Mouse (Mus musculus): ENCODE data around the gene Dusp7. TPM values are rescaled to one million over a fixed set of nuclear protein-coding genes. Genes with fewer than 3 reads are reported as not detected.
A peak's percentile ranks its signal among the peaks of the same experiment; 100 is the strongest.

The Dusp7 gene
- polyA plus RNA-seq, 1 experiment from 2014 or later = 16.2 TPM

GRCm38 (mm10) chr9:106386181-106386864, 17.9 kb downstream of the Dusp7 start:
- Histone ChIP-seq H3K4me2 (ENCODE audit: low read length) (no peak overlapping the region), H3K4me1 (ENCODE audit: control insufficient read depth, insufficient read depth, low read length) (peaks cover 16% of the 10 kb centered on the region), H3K4me3 (replicated peaks; ENCODE audit: low read depth, low read length) (no peak overlapping the region), H3K27me3 (ENCODE audit: control insufficient read depth, insufficient read depth, low read length) (no peaks in the 10 kb centered on the region), H3K9ac (replicated peaks; ENCODE audit: low read length) (no peak overlapping the region), H3K27ac (replicated peaks; ENCODE audit: low read depth, low read length) (no peak overlapping the region), H3K36me3 (ENCODE audit: control insufficient read depth, insufficient read depth, low read length) (no peaks in the 10 kb centered on the region), H3K9me3 (ENCODE audit: control insufficient read depth, low read length) (no peaks in the 10 kb centered on the region)
- DNase-seq = no peak
- WGBS = 90% methylated on average over 12 of the region's 12 CpGs
- no peak for ATAC-seq (ENCODE audit: low FRiP score, low TSS enrichment)

GRCm38 (mm10) chr9:106392828-106393527, 24.5 kb downstream of the Dusp7 start:
- DNase-seq (no peak), ATAC-seq (ENCODE audit: low FRiP score, low TSS enrichment) (no peak)
- H3K4me1 ChIP-seq (ENCODE audit: control insufficient read depth, insufficient read depth, low read length) = peaks cover 19% of the 10 kb centered on the region
- no peak overlapping the region for H3K4me2 ChIP-seq (ENCODE audit: low read length)
- WGBS = 75% methylated on average over 11 of the region's 11 CpGs
- no peaks in the 10 kb centered on the region for H3K27me3 ChIP-seq (ENCODE audit: control insufficient read depth, insufficient read depth, low read length)
- no peak overlapping the region for H3K27ac ChIP-seq (replicated peaks; ENCODE audit: low read depth, low read length)
- H3K9ac ChIP-seq (replicated peaks; ENCODE audit: low read length) = no peak overlapping the region
- no peak overlapping the region for H3K4me3 ChIP-seq (replicated peaks; ENCODE audit: low read depth, low read length)
- H3K9me3 ChIP-seq (ENCODE audit: control insufficient read depth, low read length) = no peaks in the 10 kb centered on the region
- no peaks in the 10 kb centered on the region for H3K36me3 ChIP-seq (ENCODE audit: control insufficient read depth, insufficient read depth, low read length)

GRCm38 (mm10) chr9:106393548-106393947, 25.1 kb downstream of the Dusp7 start:
- 83% methylated on average over 8 of the region's 8 CpGs for WGBS
- no peak overlapping the region for H3K27ac ChIP-seq (replicated peaks; ENCODE audit: low read depth, low read length)
- no peaks in the 10 kb centered on the region for H3K36me3 ChIP-seq (ENCODE audit: control insufficient read depth, insufficient read depth, low read length)
- peaks cover 19% of the 10 kb centered on the region for H3K4me1 ChIP-seq (ENCODE audit: control insufficient read depth, insufficient read depth, low read length)
- no peaks in the 10 kb centered on the region for H3K9me3 ChIP-seq (ENCODE audit: control insufficient read depth, low read length)
- H3K27me3 ChIP-seq (ENCODE audit: control insufficient read depth, insufficient read depth, low read length) = no peaks in the 10 kb centered on the region
- no peak overlapping the region for H3K9ac ChIP-seq (replicated peaks; ENCODE audit: low read length)
- no peak for DNase-seq
- H3K4me3 ChIP-seq (replicated peaks; ENCODE audit: low read depth, low read length) = no peak overlapping the region
- no peak for ATAC-seq (ENCODE audit: low FRiP score, low TSS enrichment)
- H3K4me2 ChIP-seq (ENCODE audit: low read length) = no peak overlapping the region

GRCm38 (mm10) chr9:106394649-106395602, 26.5 kb downstream of the Dusp7 start:
- peak; percentile 61 for DNase-seq
- no peak overlapping the region for H3K9ac ChIP-seq (replicated peaks; ENCODE audit: low read length)
- H3K27ac ChIP-seq (replicated peaks; ENCODE audit: low read depth, low read length) = peak overlapping the region; percentile 41; the same call in 1 of the 2 replicates

GRCm38 (mm10) chr9:106397733-106398132, 29.3 kb downstream of the Dusp7 start:
- Histone ChIP-seq H3K4me2 (ENCODE audit: low read length) (no peak overlapping the region), H3K27me3 (ENCODE audit: control insufficient read depth, insufficient read depth, low read length) (no peaks in the 10 kb centered on the region), H3K9ac (replicated peaks; ENCODE audit: low read length) (no peak overlapping the region), H3K9me3 (ENCODE audit: control insufficient read depth, low read length) (no peaks in the 10 kb centered on the region), H3K27ac (replicated peaks; ENCODE audit: low read depth, low read length) (no peak overlapping the region), H3K4me3 (replicated peaks; ENCODE audit: low read depth, low read length) (no peak overlapping the region), H3K4me1 (ENCODE audit: control insufficient read depth, insufficient read depth, low read length) (peaks cover 17% of the 10 kb centered on the region), H3K36me3 (ENCODE audit: control insufficient read depth, insufficient read depth, low read length) (no peaks in the 10 kb centered on the region)
- ATAC-seq (ENCODE audit: low FRiP score, low TSS enrichment) (no peak), DNase-seq (no peak)
- 93% methylated on average over 4 of the region's 4 CpGs for WGBS

More at GRCm38 (mm10) chr9:106394649-106395602, 26.5 kb downstream of the Dusp7 start:
- Histone ChIP-seq H3K27me3 (ENCODE audit: control insufficient read depth, insufficient read depth, low read length) (no peaks in the 10 kb centered on the region), H3K36me3 (ENCODE audit: control insufficient read depth, insufficient read depth, low read length) (no peaks in the 10 kb centered on the region), H3K4me1 (ENCODE audit: control insufficient read depth, insufficient read depth, low read length) (peaks cover 19% of the 10 kb centered on the region), H3K4me2 (ENCODE audit: low read length) (no peak overlapping the region), H3K4me3 (replicated peaks; ENCODE audit: low read depth, low read length) (no peak overlapping the region), H3K9me3 (ENCODE audit: control insufficient read depth, low read length) (no peaks in the 10 kb centered on the region)
- ATAC-seq (ENCODE audit: low FRiP score, low TSS enrichment) = no peak
- WGBS = 30% methylated on average over 11 of the region's 11 CpGs

GRCm38 (mm10) chr9:106398667-106399311, 30.4 kb downstream of the Dusp7 start:
- 84% methylated on average over 9 of the region's 9 CpGs for WGBS
- no peak for DNase-seq
- Histone ChIP-seq H3K9me3 (ENCODE audit: control insufficient read depth, low read length) (no peaks in the 10 kb centered on the region), H3K4me1 (ENCODE audit: control insufficient read depth, insufficient read depth, low read length) (peaks cover 15% of the 10 kb centered on the region), H3K9ac (replicated peaks; ENCODE audit: low read length) (no peak overlapping the region), H3K4me3 (replicated peaks; ENCODE audit: low read depth, low read length) (no peak overlapping the region), H3K36me3 (ENCODE audit: control insufficient read depth, insufficient read depth, low read length) (no peaks in the 10 kb centered on the region), H3K4me2 (ENCODE audit: low read length) (no peak overlapping the region), H3K27me3 (ENCODE audit: control insufficient read depth, insufficient read depth, low read length) (no peaks in the 10 kb centered on the region), H3K27ac (replicated peaks; ENCODE audit: low read depth, low read length) (no peak overlapping the region)
- no peak for ATAC-seq (ENCODE audit: low FRiP score, low TSS enrichment)

- WGBS = 86% methylated on average over 3 of the region's 3 CpGs
- Histone ChIP-seq H3K4me3 (replicated peaks; ENCODE audit: low read depth, low read length) (no peak overlapping the region), H3K9ac (replicated peaks; ENCODE audit: low read length) (no peak overlapping the region), H3K4me1 (ENCODE audit: control insufficient read depth, insufficient read depth, low read length) (peaks cover 8% of the 10 kb centered on the region), H3K9me3 (ENCODE audit: control insufficient read depth, low read length) (no peaks in the 10 kb centered on the region), H3K4me2 (ENCODE audit: low read length) (no peak overlapping the region), H3K36me3 (ENCODE audit: control insufficient read depth, insufficient read depth, low read length) (no peaks in the 10 kb centered on the region), H3K27me3 (ENCODE audit: control insufficient read depth, insufficient read depth, low read length) (no peaks in the 10 kb centered on the region), H3K27ac (replicated peaks; ENCODE audit: low read depth, low read length) (no peak overlapping the region)
- DNase-seq (no peak), ATAC-seq (ENCODE audit: low FRiP score, low TSS enrichment) (no peak)
Measured at GRCm38 (mm10) chr9:106399808-106400207, 31.4 kb downstream of the Dusp7 start.

- 82% methylated on average over 5 of the region's 5 CpGs for WGBS
- no peak overlapping the region for H3K27ac ChIP-seq (replicated peaks; ENCODE audit: low read depth, low read length)
- H3K36me3 ChIP-seq (ENCODE audit: control insufficient read depth, insufficient read depth, low read length) = no peaks in the 10 kb centered on the region
Measured at GRCm38 (mm10) chr9:106402149-106402548, 33.7 kb downstream of the Dusp7 start.

More at GRCm38 (mm10) chr9:106402149-106402548, 33.7 kb downstream of the Dusp7 start:
- DNase-seq = no peak
- no peaks in the 10 kb centered on the region; the same call in 1 of the 2 replicates for H3K4me1 ChIP-seq (ENCODE audit: control insufficient read depth, insufficient read depth, low read length)
- H3K4me3 ChIP-seq (replicated peaks; ENCODE audit: low read depth, low read length) = no peak overlapping the region
- no peaks in the 10 kb centered on the region for H3K27me3 ChIP-seq (ENCODE audit: control insufficient read depth, insufficient read depth, low read length)
- H3K9ac ChIP-seq (replicated peaks; ENCODE audit: low read length) = no peak overlapping the region
- no peaks in the 10 kb centered on the region for H3K9me3 ChIP-seq (ENCODE audit: control insufficient read depth, low read length)
- no peak for ATAC-seq (ENCODE audit: low FRiP score, low TSS enrichment)
- H3K4me2 ChIP-seq (ENCODE audit: low read length) = no peak overlapping the region

Data from midbrain, embryonic 14.5 days (tissue).